Mouse (Mus musculus) CD4-positive helper T cell, adult 2 months (primary cell): ENCODE results near the gene Ppfia3.

Experiments used
- DNase-seq: peaks from one replicate; pipeline ENCODE4 v3.0.0-alpha.2; 2012; ENCODE audit warnings: low read depth, missing footprints, low spot score

Ppfia3 gene

GRCm38 (mm10) chr7:45313495-45313894 is 53.3 kb downstream of the Ppfia3 start:
- no peak for DNase-seq

- DNase-seq = no peak
Measured at GRCm38 (mm10) chr7:45312686-45313453, 53.9 kb downstream of the Ppfia3 start.

GRCm38 (mm10) chr7:45312023-45312422 is 54.8 kb downstream of the Ppfia3 start:
- DNase-seq = no peak

GRCm38 (mm10) chr7:45309455-45309854 is 57.4 kb downstream of the Ppfia3 start:
- peak; percentile 71 for DNase-seq

- peak; percentile 31 for DNase-seq
Measured at GRCm38 (mm10) chr7:45308551-45309240, 58.1 kb downstream of the Ppfia3 start.

- peak; percentile 62 for DNase-seq
Measured at GRCm38 (mm10) chr7:45305275-45305674, 61.5 kb downstream of the Ppfia3 start.

GRCm38 (mm10) chr7:45304869-45305268 is 62.0 kb downstream of the Ppfia3 start:
- DNase-seq = no peak

GRCm38 (mm10) chr7:45302626-45303025 is 64.2 kb downstream of the Ppfia3 start:
- DNase-seq = no peak

DNA sequence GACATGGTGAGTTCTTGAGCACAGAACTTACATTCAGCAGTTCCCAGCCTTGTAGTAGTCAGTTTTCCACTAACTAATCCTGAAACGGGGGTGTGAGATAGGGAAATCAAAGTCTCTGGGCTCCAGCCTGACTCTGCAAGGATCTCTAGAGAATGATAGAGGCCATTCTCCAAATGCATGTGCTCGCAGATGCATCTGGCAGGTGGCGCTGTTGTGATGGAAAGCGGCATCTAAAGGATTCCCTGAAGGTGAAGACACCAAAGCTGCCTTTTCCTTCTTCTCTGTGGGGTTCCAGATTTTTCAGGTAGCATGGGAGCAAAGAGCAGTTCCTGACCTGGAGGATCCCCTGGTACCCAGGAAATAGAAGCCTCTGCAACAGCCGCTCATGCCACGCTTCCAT is 66.5 kb downstream of the Ppfia3 start:
- DNase-seq = peak; percentile 50

- DNase-seq = peak; percentile 57
Measured at GRCm38 (mm10) chr7:45299752-45300151, 67.1 kb downstream of the Ppfia3 start.

DNA sequence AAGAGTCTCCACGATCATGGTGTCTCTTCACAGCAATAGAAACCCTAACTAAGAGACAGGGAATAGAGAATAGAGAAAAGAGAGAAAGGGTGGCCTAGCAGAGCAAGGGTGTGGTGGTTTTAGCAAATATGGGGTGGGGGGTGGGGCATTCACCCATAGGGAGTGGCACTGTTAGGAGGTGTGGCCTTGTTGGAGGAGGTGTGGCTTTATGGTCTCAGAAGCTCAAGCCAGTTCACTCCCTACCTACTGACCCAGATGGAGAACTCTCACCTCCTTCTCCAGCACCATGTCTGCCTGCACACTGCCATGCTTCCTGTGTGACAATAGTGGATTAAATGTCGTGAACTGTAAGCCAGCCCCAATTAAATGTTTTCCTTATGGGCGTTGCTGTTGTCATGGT is 69.3 kb downstream of the Ppfia3 start:
- no peak for DNase-seq

DNA sequence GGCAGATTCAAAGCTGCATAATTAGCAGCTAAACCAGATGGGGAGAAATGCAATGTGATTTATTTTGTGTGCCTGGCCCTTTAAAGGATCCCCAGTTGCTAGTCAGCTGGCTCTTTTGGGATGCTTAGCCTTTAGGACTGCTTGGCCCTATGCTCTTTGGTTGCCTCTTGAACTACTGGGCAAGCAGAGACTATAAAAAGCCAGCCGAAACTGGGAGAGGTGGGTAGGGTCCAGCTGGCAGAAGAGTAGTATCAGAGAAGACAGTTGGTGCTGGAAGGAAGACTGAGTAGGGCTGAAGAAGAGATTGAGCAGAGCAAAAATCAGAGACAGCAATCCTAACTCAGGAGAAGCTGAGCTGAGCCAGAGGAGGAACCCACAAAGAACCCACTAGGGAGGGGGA is 70.2 kb downstream of the Ppfia3 start:
- no peak for DNase-seq
